ENCODE assay signal across 15 mouse cellular contexts in the genomic region with DNA sequence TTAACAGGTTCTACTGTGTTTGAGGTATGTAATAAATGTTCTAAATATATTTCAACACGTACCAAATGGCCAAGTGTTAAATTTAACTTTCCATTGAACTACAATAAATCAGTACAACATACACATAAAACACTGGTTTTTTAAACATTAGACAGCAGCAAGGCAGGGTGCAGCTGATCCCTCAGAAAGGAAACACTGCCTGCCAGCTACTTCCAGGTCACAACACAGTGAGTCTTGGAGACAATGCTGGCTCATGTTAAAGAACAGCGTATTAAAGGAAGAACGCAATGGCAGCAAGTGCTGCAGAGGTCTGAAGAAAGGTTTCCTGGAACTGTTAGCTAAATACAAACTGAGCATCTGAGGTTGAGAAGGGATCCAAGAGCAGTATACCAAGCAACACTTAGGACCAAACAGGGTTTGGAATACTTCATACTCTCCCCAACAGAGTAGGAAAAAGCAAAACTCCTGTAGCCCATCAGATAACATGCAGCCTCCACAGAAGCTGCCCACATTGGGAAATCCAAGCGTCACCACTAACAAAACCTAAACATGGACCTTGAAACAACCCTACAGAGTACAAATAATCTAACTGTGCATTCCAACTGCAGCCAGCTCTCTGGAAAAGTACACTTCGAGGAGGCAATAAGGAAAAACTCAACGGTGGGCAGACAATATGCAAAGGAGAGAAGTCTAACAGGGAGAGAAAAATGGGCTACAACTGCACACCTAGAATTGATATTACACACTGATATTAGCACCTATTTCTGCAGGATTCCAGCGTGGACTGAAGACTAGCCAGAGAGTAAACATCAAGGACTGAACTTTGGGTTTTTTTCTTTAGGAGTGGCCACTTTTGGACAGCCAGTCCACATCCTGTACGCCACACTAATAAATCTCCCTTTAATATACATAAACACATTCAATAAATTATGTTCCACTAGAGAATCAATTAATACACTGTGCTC. TPM values are rescaled to one million over a fixed set of nuclear protein-coding genes. Genes with fewer than 3 reads are reported as not detected.
DNase-seq lines count a peak whose midpoint lies in the region; ATAC-seq and TF ChIP-seq lines count a peak whose summit lies in the region.
"Had no signal": no experiment of that assay in that cellular context is flagged by ENCODE, and none has a peak within 500 bp of the region (broad histone marks: within the 10 kb centered on the region; RNA-seq: fewer than 3 reads in every experiment).

No protein-coding gene starts in this region.

- no peaks in the 10 kb centered on the region for H3K9me3 ChIP-seq in heart, embryonic 12.5 days (replicated peaks)
- H3K9me3 ChIP-seq in liver, embryonic 11.5 days (ENCODE audit: control insufficient read depth, low read length), result no peaks in the 10 kb centered on the region
- H3K9me3 ChIP-seq in stomach, embryonic 15.5 days, result no peaks in the 10 kb centered on the region
- H3K9me3 ChIP-seq: midbrain, embryonic 12.5 days had no signal

- DNase-seq in heart, adult 8-10 months (ENCODE audit: low spot score), result no peak
- peak; percentile 57 for DNase-seq in liver, adult 2 months (ENCODE audit: extremely low read depth, low read depth, low spot score)
- no peak for DNase-seq in liver
- DNase-seq in liver, embryonic 11.5 days (ENCODE audit: low spot score), result no peak
- no peak for DNase-seq in testis, postnatal 10 days (ENCODE audit: low spot score)
- DNase-seq: B cell, adult 2 months; cerebellum, adult 2 months; spleen, adult 18-20 months; thymus, adult 2 months had no signal

- H3K4me2 ChIP-seq in heart, embryonic 12.5 days, result no peak overlapping the region
- H3K4me2 ChIP-seq in liver, embryonic 11.5 days, result peak overlapping the region; percentile 17; the same call in 1 of the 2 replicates
- H3K4me2 ChIP-seq in stomach, embryonic 15.5 days, result no peak overlapping the region
- H3K4me2 ChIP-seq: hindbrain, embryonic 14.5 days; midbrain, embryonic 12.5 days had no signal

- H3K27me3 ChIP-seq in heart, embryonic 12.5 days (replicated peaks), result no peaks in the 10 kb centered on the region
- no peaks in the 10 kb centered on the region for H3K27me3 ChIP-seq in liver, adult 2 months (ENCODE audit: control insufficient read depth, insufficient read depth, low read length)
- H3K27me3 ChIP-seq in liver, embryonic 11.5 days (replicated peaks; ENCODE audit: control insufficient read depth, insufficient read depth, low read length), result no peaks in the 10 kb centered on the region
- H3K27me3 ChIP-seq in stomach, embryonic 15.5 days (replicated peaks), result no peaks in the 10 kb centered on the region
- H3K27me3 ChIP-seq: midbrain, embryonic 12.5 days had no signal

- H3K4me3 ChIP-seq in heart, embryonic 12.5 days, result no peak overlapping the region
- no peak overlapping the region for H3K4me3 ChIP-seq in liver, adult 2 months (ENCODE audit: insufficient read depth, low read depth, low read length)
- H3K4me3 ChIP-seq in liver, embryonic 11.5 days (ENCODE audit: low read depth, low read length), result no peak overlapping the region
- no peak overlapping the region for H3K4me3 ChIP-seq in stomach, embryonic 15.5 days (replicated peaks)
- H3K4me3 ChIP-seq: midbrain, embryonic 12.5 days had no signal

- peaks cover 62% of the 10 kb centered on the region for H3K4me1 ChIP-seq in heart, embryonic 12.5 days (replicated peaks)
- H3K4me1 ChIP-seq in liver, adult 2 months (ENCODE audit: control insufficient read depth, insufficient read depth, low read length), result peaks cover 18% of the 10 kb centered on the region
- H3K4me1 ChIP-seq in liver, embryonic 11.5 days (replicated peaks; ENCODE audit: control insufficient read depth, insufficient read depth, low read length), result peaks cover 30% of the 10 kb centered on the region
- peaks cover 17% of the 10 kb centered on the region; the same call in 1 of the 2 replicates for H3K4me1 ChIP-seq in stomach, embryonic 15.5 days

- ATAC-seq in heart, embryonic 12.5 days (ENCODE audit: insufficient number of reproducible peaks, low FRiP score), result no peak
- no peak for ATAC-seq in liver, embryonic 11.5 days (replicated peaks; ENCODE audit: low FRiP score)
- no peak for ATAC-seq in stomach, embryonic 15.5 days (ENCODE audit: insufficient read depth, low FRiP score, low read depth)
- no peak for ATAC-seq in CD4-positive, CD25-positive, alpha-beta regulatory T cell, adult 4 months
- ATAC-seq: activated CD4-positive, CD25-positive, alpha-beta regulatory T cell, adult 4 months had no signal

- no peak overlapping the region for H3K9ac ChIP-seq in heart, embryonic 12.5 days
- H3K9ac ChIP-seq in liver, adult 2 months (ENCODE audit: low read depth, low read length), result no peak overlapping the region
- no peak overlapping the region for H3K9ac ChIP-seq in liver, embryonic 11.5 days (ENCODE audit: low read depth, low read length)
- H3K9ac ChIP-seq in stomach, embryonic 15.5 days, result no peak overlapping the region
- H3K9ac ChIP-seq: hindbrain, embryonic 14.5 days; midbrain, embryonic 12.5 days had no signal

- peak overlapping the region; percentile 60; the same call in 1 of the 2 replicates for H3K27ac ChIP-seq in heart, embryonic 12.5 days (ENCODE audit: poor library complexity, severe bottlenecking)
- H3K27ac ChIP-seq in liver, adult 2 months (replicated peaks; ENCODE audit: insufficient read depth, low read depth, low read length), result peak overlapping the region; percentile 35; the same call in 1 of the 2 replicates
- peak overlapping the region; percentile 32; the same call in 1 of the 2 replicates for H3K27ac ChIP-seq in liver, embryonic 11.5 days (ENCODE audit: low read depth, low read length)
- peak overlapping the region; percentile 7; the same call in 1 of the 2 replicates for H3K27ac ChIP-seq in stomach, embryonic 15.5 days
- H3K27ac ChIP-seq: hindbrain, embryonic 14.5 days; midbrain, embryonic 12.5 days had no signal

- WGBS in heart, embryonic 12.5 days, result 65% methylated on average over 8 of the region's 8 CpGs
- WGBS in liver, adult 2 months, result 26% methylated on average over 8 of the region's 8 CpGs
- 77% methylated on average over 8 of the region's 8 CpGs for WGBS in liver, embryonic 11.5 days
- 48% methylated on average over 8 of the region's 8 CpGs for WGBS in stomach, embryonic 15.5 days

- peaks cover 24% of the 10 kb centered on the region for H3K79me2 ChIP-seq in liver, adult 2 months (ENCODE audit: control insufficient read depth, insufficient read depth, low read length)

- H3K36me3 ChIP-seq in heart, embryonic 12.5 days, result peaks cover 5% of the 10 kb centered on the region; the same call in 1 of the 2 replicates
- no peaks in the 10 kb centered on the region for H3K36me3 ChIP-seq in liver, adult 2 months (ENCODE audit: control insufficient read depth, insufficient read depth, low read length)
- H3K36me3 ChIP-seq in liver, embryonic 11.5 days (ENCODE audit: control insufficient read depth, insufficient read depth, low read length), result no peaks in the 10 kb centered on the region
- H3K36me3 ChIP-seq in stomach, embryonic 15.5 days, result no peaks in the 10 kb centered on the region
- H3K36me3 ChIP-seq: midbrain, embryonic 12.5 days had no signal

- no peak for TF ChIP-seq POLR2A in liver, adult 2 months (IDR thresholded peaks at IDR 0.05; ENCODE audit: extremely low read depth, insufficient read depth, low read length)

- TF ChIP-seq CTCF in liver, adult 2 months (IDR thresholded peaks at IDR 0.05; ENCODE audit: low read depth, low read length), result no peak

RNA-seq across cellular contexts. Expression of a gene that starts 7.9 kb away (rescaled TPM):
- polyA plus RNA-seq in heart, embryonic 12.5 days (2016; fragmentation: Nextera tagmentation; extraction: Ambion mirVana), result 20.0 and 20.7 TPM in 2 replicates
- 10 to 100 TPM; 34.5 to 47.1 (median 36.8) TPM for total RNA-seq in heart, adult 8-10 months (2022)
- 36.0 and 37.5 TPM in 2 replicates for total RNA-seq in liver, adult 2 months (2014; rRNA removed)
- polyA plus RNA-seq in liver, adult 2 months (2012; rRNA removed), result 2.9 and 3.3 TPM in 2 replicates
- 10.0 and 10.1 TPM in 2 replicates for polyA plus RNA-seq in liver, embryonic 11.5 days (2014; fragmentation: Nextera tagmentation; extraction: Ambion mirVana)
- polyA plus RNA-seq in stomach, embryonic 15.5 days (2015; fragmentation: Nextera tagmentation; extraction: Ambion mirVana), result 16.2 and 17.8 TPM in 2 replicates
- polyA plus RNA-seq in CD4-positive, CD25-positive, alpha-beta regulatory T cell, adult 4 months (2017; shearing (Covaris generic)), result 10 to 100 TPM in 1 of 2 experiments, 1 to 10 TPM in 1; 9.8 to 14.7 TPM

Comparison
In these comparisons a context has a peak if more than half of its experiments do, and no peak if none do; other contexts are left out.
1. H3K27ac ChIP-seq: peak in every context shown above with its lines; median percentile 60 in heart, embryonic 12.5 days; 35 in liver, adult 2 months; 32 in liver, embryonic 11.5 days; 7 in stomach, embryonic 15.5 days.